Comparison of ENCODE assay signal across 8 mouse cellular contexts in genomic region chr9:41376948-41377700, GRCm38 (mm10).
A peak's percentile ranks its signal among the peaks of the same experiment; 100 is the strongest.
DNase-seq lines count a peak whose midpoint lies in the region; ATAC-seq lines count a peak whose summit lies in the region.

No protein-coding gene starts in this region.

- peak overlapping the region; percentile 84; the same call in 1 of the 2 replicates for H3K27ac ChIP-seq in heart, embryonic 12.5 days (ENCODE audit: poor library complexity, severe bottlenecking)
- peak overlapping the region; percentile 90 for H3K27ac ChIP-seq in limb, embryonic 11.5 days (replicated peaks; ENCODE audit: low read depth, low read length)

- DNase-seq in heart, adult 8-10 months (ENCODE audit: low spot score) = no peak
- peak; percentile 21 for DNase-seq in right cerebral cortex, postnatal 4 days
- DNase-seq in right cerebral cortex, adult 18-20 months = no peak
- no peak for DNase-seq in limb, embryonic 11.5 days (ENCODE audit: low spot score)
- no peak for DNase-seq in adrenal gland, postnatal 10 days
- DNase-seq in ovary, postnatal 36 days (ENCODE audit: low spot score) = no peak

- 57% methylated on average over 8 of the region's 8 CpGs for WGBS in heart, embryonic 12.5 days
- 60% methylated on average over 8 of the region's 8 CpGs for WGBS in limb, embryonic 11.5 days

- peak overlapping the region; percentile 73 for H3K4me2 ChIP-seq in heart, embryonic 12.5 days
- peak overlapping the region; percentile 60 for H3K4me2 ChIP-seq in limb, embryonic 11.5 days (ENCODE audit: low read depth, severe bottlenecking)

- no peaks in the 10 kb centered on the region for H3K27me3 ChIP-seq in heart, embryonic 12.5 days (replicated peaks)
- no peaks in the 10 kb centered on the region for H3K27me3 ChIP-seq in limb, embryonic 11.5 days (ENCODE audit: control insufficient read depth, insufficient read depth, low read length)

- H3K9me3 ChIP-seq in heart, embryonic 12.5 days (replicated peaks) = no peaks in the 10 kb centered on the region
- no peaks in the 10 kb centered on the region for H3K9me3 ChIP-seq in limb, embryonic 11.5 days (ENCODE audit: control insufficient read depth, low read length)

- peaks cover 38% of the 10 kb centered on the region for H3K4me1 ChIP-seq in heart, embryonic 12.5 days (replicated peaks)
- peaks cover 10% of the 10 kb centered on the region for H3K4me1 ChIP-seq in limb, embryonic 11.5 days (ENCODE audit: control insufficient read depth, insufficient read depth, low read length)

- no peak for ATAC-seq in heart, embryonic 12.5 days (ENCODE audit: insufficient number of reproducible peaks, low FRiP score)
- no peak for ATAC-seq in limb, embryonic 11.5 days (ENCODE audit: insufficient number of reproducible peaks, low FRiP score, low TSS enrichment, low read depth)
- no peak for ATAC-seq in monocyte, adult 5-6 weeks (replicated peaks; ENCODE audit: insufficient number of reproducible peaks, low FRiP score, low TSS enrichment, poor library complexity, severe bottlenecking)

- H3K9ac ChIP-seq in heart, embryonic 12.5 days = peak overlapping the region; percentile 70
- H3K9ac ChIP-seq in limb, embryonic 11.5 days (ENCODE audit: low read length) = peak overlapping the region; percentile 68

- H3K36me3 ChIP-seq in heart, embryonic 12.5 days = no peaks in the 10 kb centered on the region
- no peaks in the 10 kb centered on the region for H3K36me3 ChIP-seq in limb, embryonic 11.5 days (ENCODE audit: control insufficient read depth, insufficient read depth, low read length)

- peak overlapping the region; percentile 41 for H3K4me3 ChIP-seq in heart, embryonic 12.5 days
- H3K4me3 ChIP-seq in limb, embryonic 11.5 days (ENCODE audit: low read depth, low read length) = peak overlapping the region; percentile 33
